Mouse (Mus musculus): Measurements from ENCODE around the gene Cyp2c23. TPM values are rescaled to one million over a fixed set of nuclear protein-coding genes. Genes with fewer than 3 reads are reported as not detected.

The Cyp2c23 gene
- polyA plus RNA-seq (2015; fragmentation: Nextera tagmentation; extraction: Ambion mirVana), result 0.56 and 0.80 TPM in 2 replicates

- H3K27me3 ChIP-seq (replicated peaks; ENCODE audit: insufficient read depth, low read length), result no peaks in the 10 kb centered on the region
- H3K27ac ChIP-seq (ENCODE audit: low read length), result no peak within 1 kb of the TSS
- H3K4me3 ChIP-seq (ENCODE audit: low read depth, low read length), result no peak within 1 kb of the TSS
- WGBS, result 66% methylated on average over 8 of the region's 8 CpGs
- peaks cover 2% of the 10 kb centered on the region; the same call in 1 of the 2 replicates for H3K4me1 ChIP-seq (ENCODE audit: insufficient read depth, low read depth, low read length)
- DNase-seq (ENCODE audit: low spot score) (no peak), ATAC-seq (no peak)
- no peak within 1 kb of the TSS for H3K9ac ChIP-seq (replicated peaks; ENCODE audit: low read depth)
- H3K4me2 ChIP-seq (replicated peaks; ENCODE audit: low read depth, low read length), result no peak within 1 kb of the TSS
- no peaks in the 10 kb centered on the region for H3K36me3 ChIP-seq (ENCODE audit: insufficient read depth, low read length)
- TF ChIP-seq CTCF (IDR thresholded peaks at IDR 0.05) (no peak), EP300 (IDR thresholded peaks at IDR 0.05) (no peak)
- H3K9me3 ChIP-seq (ENCODE audit: low read length), result no peaks in the 10 kb centered on the region
Observed at GRCm38 (mm10) chr19:44028972-44029371, at the start of gene Cyp2c23. Gene Cyp2c23 (minus strand): TSS chr19:44029208.

- 84% methylated on average over 4 of the region's 4 CpGs for WGBS
- no peak for DNase-seq (ENCODE audit: low spot score)
- H3K27ac ChIP-seq (ENCODE audit: low read length), result no peak overlapping the region
Observed at GRCm38 (mm10) chr19:44077024-44077423, 48.0 kb upstream of the Cyp2c23 start.

DNA sequence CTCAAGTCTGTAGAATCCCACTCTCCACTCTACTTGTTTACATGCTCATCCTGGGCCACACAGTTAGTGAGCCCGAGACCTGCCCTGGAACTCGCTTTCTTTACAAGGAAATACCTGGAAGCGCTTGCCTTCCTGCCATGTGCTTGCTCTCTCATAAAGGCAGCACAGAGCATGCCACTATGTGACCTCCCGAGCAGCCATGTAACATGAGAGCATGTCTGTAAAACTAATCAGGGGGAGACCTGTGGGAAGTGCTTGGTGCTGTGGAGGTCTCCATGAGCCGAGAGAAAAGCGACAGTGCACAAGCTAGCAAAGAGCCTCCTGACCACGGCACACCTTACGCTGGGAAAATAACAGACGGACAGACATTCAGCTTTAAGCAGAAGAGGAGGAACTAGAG, 47.4 kb upstream of the Cyp2c23 start:
- Histone ChIP-seq H3K4me3 (ENCODE audit: low read depth, low read length) (no peak overlapping the region), H3K27me3 (replicated peaks; ENCODE audit: insufficient read depth, low read length) (no peaks in the 10 kb centered on the region), H3K4me1 (ENCODE audit: insufficient read depth, low read depth, low read length) (no peaks in the 10 kb centered on the region), H3K9ac (replicated peaks; ENCODE audit: low read depth) (no peak overlapping the region), H3K4me2 (replicated peaks; ENCODE audit: low read depth, low read length) (no peak overlapping the region), H3K27ac (ENCODE audit: low read length) (no peak overlapping the region), H3K9me3 (ENCODE audit: low read length) (no peaks in the 10 kb centered on the region), H3K36me3 (ENCODE audit: insufficient read depth, low read length) (peaks cover 28% of the 10 kb centered on the region; the same call in 1 of the 2 replicates)
- 82% methylated on average over 9 of the region's 9 CpGs for whole genome bisulfite sequencing
- no peak for ATAC-seq
- no peak for DNase-seq (ENCODE audit: low spot score)
- TF ChIP-seq CTCF (IDR thresholded peaks at IDR 0.05), result no peak
- TF ChIP-seq EP300 (IDR thresholded peaks at IDR 0.05), result no peak

More at GRCm38 (mm10) chr19:44077024-44077423, 48.0 kb upstream of the Cyp2c23 start:
- no peak overlapping the region for H3K4me2 ChIP-seq (replicated peaks; ENCODE audit: low read depth, low read length)
- ATAC-seq, result no peak
- no peak overlapping the region for H3K9ac ChIP-seq (replicated peaks; ENCODE audit: low read depth)
- TF ChIP-seq CTCF (IDR thresholded peaks at IDR 0.05) (no peak), EP300 (IDR thresholded peaks at IDR 0.05) (no peak)
- no peaks in the 10 kb centered on the region for H3K27me3 ChIP-seq (replicated peaks; ENCODE audit: insufficient read depth, low read length)
- no peak overlapping the region for H3K4me3 ChIP-seq (ENCODE audit: low read depth, low read length)
- H3K4me1 ChIP-seq (ENCODE audit: insufficient read depth, low read depth, low read length), result no peaks in the 10 kb centered on the region
- H3K36me3 ChIP-seq (ENCODE audit: insufficient read depth, low read length), result peaks cover 28% of the 10 kb centered on the region; the same call in 1 of the 2 replicates
- no peaks in the 10 kb centered on the region for H3K9me3 ChIP-seq (ENCODE audit: low read length)

DNA sequence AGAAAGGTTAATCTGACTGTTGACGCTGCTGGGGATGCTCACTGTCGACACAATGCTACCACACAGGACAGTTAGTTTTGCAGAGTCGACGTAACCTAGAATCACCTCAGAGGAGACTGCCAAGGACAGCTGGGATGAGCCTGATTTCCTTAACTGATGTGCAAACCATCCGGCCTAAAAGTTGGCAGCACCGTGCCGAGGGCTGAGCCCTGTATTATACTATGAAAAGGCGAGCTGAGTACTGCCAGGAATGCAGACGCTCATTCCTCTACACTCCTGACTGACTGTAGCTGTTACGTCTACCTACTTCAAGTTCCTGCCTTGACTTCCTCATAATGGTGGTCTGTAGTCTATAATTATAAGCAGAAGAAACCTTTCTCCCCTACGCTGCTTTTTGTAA, 46.0 kb upstream of the Cyp2c23 start:
- Histone ChIP-seq H3K4me2 (replicated peaks; ENCODE audit: low read depth, low read length) (no peak overlapping the region), H3K9me3 (ENCODE audit: low read length) (no peaks in the 10 kb centered on the region), H3K4me3 (ENCODE audit: low read depth, low read length) (no peak overlapping the region), H3K9ac (replicated peaks; ENCODE audit: low read depth) (no peak overlapping the region), H3K27ac (ENCODE audit: low read length) (no peak overlapping the region), H3K4me1 (ENCODE audit: insufficient read depth, low read depth, low read length) (no peaks in the 10 kb centered on the region), H3K36me3 (ENCODE audit: insufficient read depth, low read length) (peaks cover 23% of the 10 kb centered on the region; the same call in 1 of the 2 replicates), H3K27me3 (replicated peaks; ENCODE audit: insufficient read depth, low read length) (no peaks in the 10 kb centered on the region)
- no peak for ATAC-seq
- DNase-seq (ENCODE audit: low spot score), result no peak
- TF ChIP-seq CTCF (IDR thresholded peaks at IDR 0.05), result no peak
- no peak for TF ChIP-seq EP300 (IDR thresholded peaks at IDR 0.05)
- whole genome bisulfite sequencing, result 84% methylated on average over 11 of the region's 11 CpGs

DNA sequence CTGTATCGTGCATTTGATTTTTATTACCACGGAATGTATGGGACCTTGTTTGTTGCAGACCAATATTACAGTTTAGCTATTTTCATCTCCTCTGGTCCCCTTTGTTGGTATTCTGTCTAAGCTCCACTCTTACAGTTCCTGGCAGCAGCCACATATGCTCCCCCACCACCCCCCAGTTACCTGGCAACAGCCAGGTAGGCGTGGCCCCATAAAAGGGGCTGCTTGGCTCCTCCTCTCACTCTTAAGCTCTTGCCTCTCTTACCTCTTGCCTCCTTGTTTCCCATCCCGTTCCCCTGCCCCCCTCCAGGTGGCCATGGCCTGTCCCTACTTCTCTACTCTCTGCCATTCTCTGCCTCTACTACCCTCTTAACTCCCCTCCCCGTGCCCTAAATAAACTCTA, 42.2 kb upstream of the Cyp2c23 start:
- H3K27me3 ChIP-seq (replicated peaks; ENCODE audit: insufficient read depth, low read length), result no peaks in the 10 kb centered on the region
- DNase-seq (ENCODE audit: low spot score), result no peak
- peaks cover 10% of the 10 kb centered on the region; the same call in 1 of the 2 replicates for H3K36me3 ChIP-seq (ENCODE audit: insufficient read depth, low read length)
- no peak overlapping the region for H3K27ac ChIP-seq (ENCODE audit: low read length)
- TF ChIP-seq EP300 (IDR thresholded peaks at IDR 0.05) (no peak), CTCF (IDR thresholded peaks at IDR 0.05) (no peak)
- H3K4me2 ChIP-seq (replicated peaks; ENCODE audit: low read depth, low read length), result no peak overlapping the region
- H3K4me1 ChIP-seq (ENCODE audit: insufficient read depth, low read depth, low read length), result peaks cover 3% of the 10 kb centered on the region; the same call in 1 of the 2 replicates
- 53% methylated on average over 5 of the region's 5 CpGs for WGBS
- no peaks in the 10 kb centered on the region for H3K9me3 ChIP-seq (ENCODE audit: low read length)
- no peak overlapping the region for H3K9ac ChIP-seq (replicated peaks; ENCODE audit: low read depth)
- no peak for ATAC-seq
- H3K4me3 ChIP-seq (ENCODE audit: low read depth, low read length), result no peak overlapping the region

DNA sequence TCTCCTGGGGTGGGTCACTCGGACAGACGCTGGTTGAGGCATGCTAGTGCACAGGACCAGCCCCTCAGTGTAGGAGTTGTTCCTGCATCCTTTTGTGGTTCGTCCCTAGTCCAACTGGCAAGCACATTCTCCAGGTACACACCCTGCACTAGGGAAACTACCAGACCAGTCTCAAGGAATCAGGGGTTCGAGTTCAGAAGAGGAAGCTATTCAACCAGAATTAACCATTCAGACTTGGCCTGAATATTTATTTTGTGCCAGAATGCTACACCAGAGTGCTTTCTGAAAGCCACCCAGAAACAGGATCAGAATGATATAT, 40.9 kb upstream of the Cyp2c23 start:
- Histone ChIP-seq H3K9ac (replicated peaks; ENCODE audit: low read depth) (peak overlapping the region; percentile 60), H3K36me3 (ENCODE audit: insufficient read depth, low read length) (0 out of 2 replicates have a peak, but pooled peaks cover 1% of the 10 kb centered on the region), H3K4me1 (ENCODE audit: insufficient read depth, low read depth, low read length) (peaks cover 3% of the 10 kb centered on the region; the same call in 1 of the 2 replicates), H3K4me3 (ENCODE audit: low read depth, low read length) (peak overlapping the region; percentile 84), H3K27ac (ENCODE audit: low read length) (no peak overlapping the region), H3K9me3 (ENCODE audit: low read length) (no peaks in the 10 kb centered on the region), H3K4me2 (replicated peaks; ENCODE audit: low read depth, low read length) (peak overlapping the region; percentile 89), H3K27me3 (replicated peaks; ENCODE audit: insufficient read depth, low read length) (no peaks in the 10 kb centered on the region)
- WGBS, result 10% methylated on average over 4 of the region's 4 CpGs
- DNase-seq (ENCODE audit: low spot score) (no peak), ATAC-seq (no peak)
- no peak for TF ChIP-seq EP300 (IDR thresholded peaks at IDR 0.05)
- no peak for TF ChIP-seq CTCF (IDR thresholded peaks at IDR 0.05)

Measured in lung, postnatal 0 days (tissue).